Mouse (Mus musculus) liver (tissue): ENCODE measurements around the gene Snx4.

ENCODE experiments used
- DNase-seq: peaks from one replicate; pipeline ENCODE4 v3.0.0-alpha.2; 2020; ENCODE audit warnings: mixed read lengths

Gene Snx4

GRCm38 (mm10) chr16:33344379-33344778 is 93.1 kb downstream of the Snx4 start:
- DNase-seq: no peak

- DNase-seq: no peak
Observed at GRCm38 (mm10) chr16:33344875-33345274, 93.6 kb downstream of the Snx4 start.

- no peak for DNase-seq
Observed at GRCm38 (mm10) chr16:33346376-33346775, 95.1 kb downstream of the Snx4 start.

GRCm38 (mm10) chr16:33347134-33347533 is 95.9 kb downstream of the Snx4 start:
- DNase-seq: no peak
